Mouse (Mus musculus) heart, adult 2 months (tissue): ENCODE measurements around the gene Robo2.

ENCODE experiments used
- CTCF ChIP-seq: fragments of 200-600 bp; IDR thresholded peaks from 2 replicates; pipeline ENCODE4 v1.8.1; 2022; ENCODE audit warnings: antibody characterized with exemption, mild to moderate bottlenecking, moderate library complexity
- EP300 ChIP-seq: fragments of 200-500 bp; IDR thresholded peaks from 2 replicates; pipeline ENCODE4 v1.6.1; 2011; ENCODE audit warnings: low read depth, low read length, control low read depth; ENCODE audit not compliant: insufficient read depth
- POLR2A ChIP-seq: fragments of 200-500 bp; IDR thresholded peaks from 2 replicates; pipeline ENCODE4 v1.6.1; 2011; ENCODE audit warnings: mild to moderate bottlenecking, low read depth, low read length, control low read depth; ENCODE audit not compliant: insufficient read depth

DNA sequence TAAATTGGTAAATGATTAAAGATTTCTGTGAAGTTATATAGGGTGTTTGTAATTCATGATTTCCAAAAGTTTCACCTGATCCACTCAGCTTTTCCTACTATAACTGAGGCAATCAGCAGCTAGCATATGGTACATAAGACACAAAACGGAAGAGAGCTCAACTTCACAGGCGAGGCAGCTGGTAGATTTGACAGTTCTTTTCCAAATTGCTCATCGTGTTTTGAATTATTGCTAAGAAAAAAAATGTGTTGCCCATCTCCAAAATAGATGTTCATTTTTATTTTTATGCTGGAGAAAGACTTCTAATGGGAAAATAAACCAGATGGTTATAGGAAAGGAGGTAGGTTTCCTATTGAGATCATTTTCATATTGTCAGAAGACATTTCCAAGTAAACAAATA lies 405.9 kb downstream of the Robo2 start:
- TF ChIP-seq CTCF (no peak), POLR2A (no peak), EP300 (no peak)
